Mouse (Mus musculus): Measurements from ENCODE around the gene Oscp1.

Oscp1 gene

DNA sequence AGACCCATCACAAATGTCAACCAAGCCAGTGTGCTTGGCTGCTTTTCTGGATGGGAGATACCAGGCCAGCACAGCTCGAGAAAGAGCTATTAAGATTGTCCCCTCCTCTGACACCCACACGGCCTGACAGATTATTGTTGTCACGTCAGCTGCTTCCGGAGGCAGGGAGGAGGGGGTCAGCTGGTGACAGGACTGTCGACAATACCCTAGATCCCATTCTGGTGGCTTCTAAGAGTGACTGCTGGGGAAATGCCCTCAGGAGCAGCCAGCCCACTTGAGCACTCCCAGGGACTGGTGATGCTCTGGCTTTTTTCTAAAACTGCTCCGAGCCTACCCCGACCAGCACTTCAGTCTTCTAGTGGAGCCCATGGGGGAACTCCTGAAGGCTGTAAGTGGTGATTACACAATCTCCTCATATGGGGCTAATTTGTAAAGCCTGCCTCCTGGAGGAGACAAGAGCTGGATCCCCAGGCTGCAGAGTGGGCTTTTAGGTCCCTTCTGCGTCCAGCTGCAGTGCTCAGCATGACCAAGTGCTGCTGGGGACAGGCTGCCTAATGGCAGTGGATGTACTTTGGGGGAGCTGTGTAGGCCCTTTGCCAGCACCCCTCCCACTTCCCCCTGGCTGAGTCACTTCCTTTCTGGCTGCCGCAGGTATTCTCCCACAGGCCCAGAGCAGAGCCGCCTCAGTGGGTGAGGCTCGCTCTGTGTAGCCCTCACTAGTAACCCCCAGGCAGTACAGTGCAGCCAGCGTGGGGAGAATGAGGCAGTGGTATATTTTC is 52.2 kb downstream of the Oscp1 start:
- DNase-seq (ENCODE audit: low read depth, low spot score), result no peak

DNA sequence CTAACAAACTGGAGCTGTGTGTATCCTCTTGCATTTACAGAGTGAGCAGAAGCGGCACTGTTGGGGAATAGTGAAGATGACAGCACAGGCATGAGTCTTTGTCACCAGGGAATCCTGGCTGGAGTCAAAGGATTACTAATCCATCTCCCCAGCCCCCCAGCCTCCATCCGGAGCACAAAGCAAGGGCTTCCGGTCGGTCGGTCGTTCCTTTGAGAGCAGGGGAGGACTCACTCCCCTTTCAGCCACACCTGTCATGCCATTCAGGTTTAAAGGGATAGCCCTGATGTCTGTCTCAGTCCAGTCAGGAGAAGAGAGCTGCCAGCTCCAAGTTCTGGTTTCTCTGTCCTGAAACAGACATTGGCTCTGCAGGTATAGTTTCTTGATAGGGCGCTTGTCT is 52.8 kb downstream of the Oscp1 start:
- no peak for DNase-seq (ENCODE audit: low read depth, low spot score)

DNA sequence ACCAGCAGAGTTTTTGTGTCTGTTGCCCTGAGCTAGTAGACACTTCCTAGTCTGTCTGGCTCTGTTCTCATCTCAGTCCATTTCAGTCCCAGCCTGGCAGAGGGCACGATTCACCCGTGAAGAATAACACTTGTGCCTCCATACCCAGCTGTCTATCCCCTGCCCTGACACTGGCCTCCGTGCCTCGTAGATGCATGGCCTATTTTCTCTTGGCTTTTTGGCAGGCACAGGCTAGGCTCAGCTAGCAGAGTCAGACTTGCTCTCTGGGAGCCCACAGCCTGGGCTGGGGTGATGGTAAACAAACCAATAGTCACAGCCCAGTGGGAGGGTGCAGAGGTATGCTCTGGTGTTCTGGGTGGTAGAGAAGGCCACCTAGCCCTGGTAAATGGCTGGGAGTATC is 54.9 kb downstream of the Oscp1 start:
- DNase-seq (ENCODE audit: low read depth, low spot score), result no peak

DNA sequence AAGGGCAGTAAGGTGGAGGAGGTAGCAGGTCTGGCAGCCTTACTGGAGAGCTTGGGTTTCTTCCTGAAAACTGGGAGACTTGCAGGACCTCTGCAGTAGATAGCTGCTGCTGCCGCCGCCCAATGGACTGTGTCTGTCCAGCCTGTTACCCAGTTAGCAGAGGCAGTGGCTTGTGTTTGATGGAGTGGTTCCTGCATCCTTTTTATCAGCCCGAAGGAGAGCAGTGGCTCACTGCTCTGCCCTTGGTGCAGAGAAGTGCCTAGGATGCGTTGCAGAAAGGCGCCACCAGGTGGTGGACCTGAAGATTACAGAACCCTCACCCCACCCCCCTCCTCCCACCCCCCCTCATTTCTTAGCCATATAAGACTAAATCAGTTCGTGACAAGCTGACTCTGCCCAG is 55.6 kb downstream of the Oscp1 start:
- no peak for DNase-seq (ENCODE audit: low read depth, low spot score)

DNA sequence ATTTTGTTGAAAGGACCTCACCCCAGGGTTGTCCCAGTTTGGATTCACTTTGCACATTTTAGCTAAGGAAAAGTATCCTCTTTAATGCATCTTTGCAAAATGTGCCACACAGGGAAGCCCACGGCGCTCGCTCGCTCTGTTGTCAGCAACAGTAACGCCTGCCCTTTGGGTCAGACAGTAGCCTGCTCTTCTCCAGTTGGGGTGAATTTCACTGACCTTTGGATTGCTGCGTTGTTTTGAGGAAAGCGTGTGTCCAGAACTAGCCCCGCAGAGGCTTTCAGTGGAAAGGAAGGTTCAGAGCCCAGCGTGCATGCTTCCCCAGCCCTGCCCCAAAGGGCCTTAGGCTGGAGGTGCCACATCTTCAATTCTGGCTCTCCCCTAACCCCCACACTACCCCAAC is 57.0 kb downstream of the Oscp1 start:
- no peak for DNase-seq (ENCODE audit: low read depth, low spot score)

DNA sequence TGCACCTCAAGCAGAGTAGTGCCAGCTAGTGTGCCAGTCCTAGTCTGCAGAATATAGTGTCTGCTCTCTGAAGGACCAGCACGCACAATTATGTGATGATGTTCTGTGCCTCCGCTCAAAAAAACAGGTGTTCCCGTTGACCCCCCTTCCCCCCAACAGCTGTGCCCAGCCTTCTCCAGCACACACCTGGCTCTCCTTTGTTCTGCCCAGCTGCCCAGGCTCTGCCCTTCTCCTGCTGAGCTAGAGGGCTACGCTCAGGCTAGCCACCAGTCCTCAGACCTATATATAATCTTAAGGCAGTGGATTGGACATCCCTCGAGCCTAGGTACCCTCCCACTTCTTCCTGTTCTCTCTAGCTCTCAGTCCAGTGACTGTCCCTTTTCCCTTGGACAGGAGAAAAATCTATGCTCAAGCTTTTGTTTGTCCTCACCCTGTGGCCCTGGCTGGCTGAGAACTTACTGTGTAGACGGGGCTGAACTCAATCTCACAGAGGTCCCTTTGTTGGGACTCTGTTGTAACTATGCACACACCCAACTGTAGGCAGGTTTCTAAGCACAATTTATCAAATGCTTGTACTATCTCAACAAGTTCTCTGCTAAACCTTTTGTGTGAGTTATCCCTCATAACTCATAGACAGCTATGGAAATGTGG is 57.6 kb downstream of the Oscp1 start:
- no peak for DNase-seq (ENCODE audit: low read depth, low spot score)

DNA sequence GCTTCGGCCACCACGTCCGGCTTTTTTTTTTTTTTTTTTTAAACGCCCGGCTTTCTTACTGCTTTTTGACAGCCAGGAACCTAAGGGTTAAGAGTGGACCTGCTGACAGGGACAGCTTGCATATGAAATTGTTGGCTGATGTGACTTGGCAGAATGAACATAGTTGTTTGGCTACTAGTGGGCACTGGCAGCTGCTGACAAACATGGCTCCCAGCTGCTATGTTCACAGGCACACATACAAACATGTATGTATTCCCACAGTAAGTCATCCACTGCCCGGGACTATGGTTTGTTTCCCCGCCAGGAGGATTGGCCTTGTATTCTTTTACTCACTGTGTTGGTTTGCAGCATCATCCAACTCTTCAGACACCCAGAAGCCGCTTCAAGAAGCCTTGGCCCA is 58.8 kb downstream of the Oscp1 start:
- DNase-seq (ENCODE audit: low read depth, low spot score), result no peak

DNA sequence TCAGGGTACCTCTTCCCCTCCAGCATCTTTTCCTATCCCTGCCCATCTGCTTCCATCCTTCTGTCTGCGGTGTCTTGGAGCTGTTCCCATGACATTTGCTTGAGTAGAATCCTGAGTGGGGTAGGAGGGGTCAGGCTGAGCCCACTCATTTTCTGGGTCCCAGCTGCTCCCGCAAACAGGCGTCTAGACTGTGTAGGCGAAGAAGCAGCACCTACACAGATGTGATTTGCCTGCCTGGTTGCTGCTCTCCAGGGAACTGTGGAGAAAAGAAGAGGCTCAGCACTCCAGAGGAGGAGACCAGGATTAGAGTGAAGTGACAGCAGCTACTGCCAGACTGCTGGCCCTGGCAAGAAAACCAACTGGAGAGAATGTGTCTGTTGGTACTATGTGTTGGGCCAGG is 60.3 kb downstream of the Oscp1 start:
- no peak for DNase-seq (ENCODE audit: low read depth, low spot score)

DNA sequence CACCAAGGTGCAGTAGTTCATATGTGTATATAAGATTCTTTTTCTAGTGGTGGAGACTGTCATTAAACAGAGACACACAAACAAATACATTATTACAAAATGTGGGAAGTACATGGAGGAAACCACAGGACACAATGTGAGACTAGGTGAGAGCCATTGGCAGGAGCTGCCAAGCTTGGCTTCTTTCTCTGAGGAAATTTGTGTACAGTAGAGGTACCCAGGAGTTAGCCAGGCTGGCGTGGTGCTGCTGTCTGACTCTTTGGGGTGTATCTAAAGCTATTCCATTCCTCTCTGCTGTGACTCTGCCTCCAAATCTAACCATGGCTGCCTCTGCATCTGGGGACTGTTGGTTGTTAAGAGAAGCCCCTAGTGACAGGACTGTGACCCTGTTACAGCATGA is 60.7 kb downstream of the Oscp1 start:
- DNase-seq (ENCODE audit: low read depth, low spot score), result no peak

DNA sequence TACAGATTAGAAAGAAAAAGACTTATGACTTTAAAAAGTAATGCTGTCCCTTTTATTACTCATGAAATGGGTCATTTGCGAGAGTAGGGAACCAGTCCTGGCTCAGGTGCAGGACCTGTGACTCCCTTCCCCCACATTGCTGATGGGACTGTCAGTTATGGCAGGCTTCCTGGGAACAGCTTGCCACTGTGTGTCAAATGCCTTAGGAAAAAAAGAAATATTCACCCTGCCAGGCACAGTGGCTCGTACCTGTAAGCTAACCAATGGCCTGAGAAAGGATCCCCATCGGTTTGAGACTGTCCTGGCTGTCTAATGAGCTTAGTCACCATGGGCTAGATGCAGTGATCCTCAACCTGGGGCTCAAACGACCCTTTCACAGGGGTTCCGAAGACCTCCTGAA is 61.7 kb downstream of the Oscp1 start:
- DNase-seq (ENCODE audit: low read depth, low spot score), result no peak

DNA sequence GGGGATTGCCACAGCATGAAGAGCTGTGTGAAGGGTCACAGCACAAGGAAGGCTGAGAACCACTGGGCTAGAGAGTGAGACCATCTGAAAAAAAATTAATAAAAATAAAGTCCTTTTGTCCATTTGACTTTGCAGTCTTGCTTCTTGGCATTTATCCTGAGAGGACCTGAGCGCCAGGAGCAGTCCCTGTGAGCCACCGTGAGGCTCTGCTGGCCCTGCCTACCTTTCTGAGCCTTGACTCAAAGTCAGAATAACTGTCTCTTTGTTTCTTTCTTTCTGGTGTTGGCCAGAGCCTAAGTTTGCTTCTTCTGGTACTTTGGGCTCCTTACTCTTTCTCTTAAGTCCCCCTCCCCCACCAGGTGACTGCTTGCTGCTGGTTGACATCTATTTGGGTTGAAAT is 62.1 kb downstream of the Oscp1 start:
- no peak for DNase-seq (ENCODE audit: low read depth, low spot score)

DNA sequence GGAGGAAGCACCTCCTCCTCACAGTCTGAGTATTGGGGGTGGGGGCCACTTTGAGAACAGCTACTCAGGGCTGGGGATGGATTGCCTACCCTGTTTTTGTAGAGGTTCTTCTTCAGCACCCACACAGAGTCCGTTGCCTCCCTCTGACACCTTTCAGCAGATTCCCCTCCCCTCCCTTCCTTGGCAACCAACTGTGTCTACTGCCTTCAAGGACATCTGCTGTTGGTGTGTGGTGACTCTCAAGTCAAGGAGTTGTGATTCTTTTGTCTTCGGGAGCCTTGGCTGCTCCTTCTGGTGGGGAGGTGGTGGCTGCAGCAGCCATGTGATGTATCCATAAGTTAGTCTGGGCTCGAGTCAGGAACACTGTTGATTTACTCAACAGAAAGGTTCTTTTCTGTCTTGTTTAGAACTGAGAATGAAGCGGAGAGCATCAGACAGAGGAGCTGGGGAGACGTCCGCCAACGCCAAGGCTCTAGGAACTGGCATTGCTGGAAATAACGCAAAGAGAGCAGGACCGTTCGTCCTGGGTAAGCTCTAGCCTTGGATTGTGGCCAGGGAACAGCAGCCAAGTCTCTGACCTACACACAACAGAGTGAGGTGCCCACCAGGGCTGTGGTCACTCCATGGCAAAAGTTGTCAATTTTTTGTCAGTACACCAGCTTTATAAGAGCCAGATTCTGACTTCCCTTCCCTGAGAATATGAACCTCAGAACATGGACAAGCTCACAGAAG is 65.1 kb downstream of the Oscp1 start:
- DNase-seq (ENCODE audit: low read depth, low spot score), result no peak

DNA sequence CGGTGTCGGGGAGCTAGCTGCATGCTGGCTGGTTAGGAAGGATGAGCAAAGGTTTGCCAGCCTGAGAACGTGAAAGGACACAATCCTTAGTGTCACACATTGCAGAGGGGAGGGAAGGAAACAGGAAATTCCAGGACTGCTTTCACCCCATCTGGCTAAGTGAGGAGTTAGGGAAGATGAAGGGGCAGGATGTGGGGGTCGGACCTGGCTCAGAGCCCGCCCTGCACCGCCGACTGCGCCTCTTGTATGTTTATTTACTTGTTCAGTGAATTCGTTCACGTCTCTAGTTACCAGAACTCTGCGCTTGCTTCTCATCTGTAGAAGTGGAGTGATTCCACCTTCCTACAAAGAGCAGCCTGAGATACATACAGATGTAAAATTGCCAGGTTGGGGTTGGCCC is 72.1 kb downstream of the Oscp1 start:
- DNase-seq (ENCODE audit: low read depth, low spot score), result no peak

DNA sequence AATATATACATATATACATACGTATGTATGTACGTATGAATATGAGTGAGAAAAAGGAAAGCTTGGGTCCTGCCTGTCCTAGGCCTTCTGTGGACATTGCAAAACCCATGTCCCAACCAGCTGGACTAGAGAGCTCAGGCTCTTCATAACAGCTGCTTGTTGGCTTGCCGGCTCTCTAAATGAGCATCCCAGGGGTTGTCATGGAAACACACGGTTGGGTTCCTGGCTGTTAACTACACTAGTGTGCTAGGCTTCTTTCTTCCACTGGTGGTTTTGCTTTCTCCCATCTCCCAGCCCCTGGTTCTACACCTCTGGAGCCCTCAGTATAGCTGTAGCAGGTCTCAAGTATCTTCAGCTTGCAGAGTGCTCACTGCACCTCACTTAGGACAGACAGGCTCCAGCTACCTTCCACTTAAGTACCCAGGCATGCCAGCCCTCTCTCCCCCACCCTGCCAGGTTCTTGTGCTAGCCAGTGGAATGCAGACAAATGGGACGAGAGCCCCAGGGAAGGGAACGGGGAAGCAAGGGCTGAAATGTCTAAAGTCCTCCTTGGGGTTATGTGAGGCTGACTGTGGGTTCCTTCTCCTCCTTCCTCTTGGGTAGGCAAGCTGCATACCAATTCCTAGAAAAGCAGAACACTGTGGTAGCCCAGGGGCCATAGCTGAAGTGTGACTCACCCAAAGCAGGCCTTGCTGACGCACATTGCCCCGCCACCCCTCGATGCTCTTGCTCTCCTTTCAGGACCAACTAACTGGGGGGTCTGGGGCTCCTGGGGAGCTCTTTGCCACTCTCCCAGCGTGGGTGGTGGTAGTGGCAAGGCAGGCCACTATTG is 73.1 kb downstream of the Oscp1 start:
- no peak for DNase-seq (ENCODE audit: low read depth, low spot score)

DNA sequence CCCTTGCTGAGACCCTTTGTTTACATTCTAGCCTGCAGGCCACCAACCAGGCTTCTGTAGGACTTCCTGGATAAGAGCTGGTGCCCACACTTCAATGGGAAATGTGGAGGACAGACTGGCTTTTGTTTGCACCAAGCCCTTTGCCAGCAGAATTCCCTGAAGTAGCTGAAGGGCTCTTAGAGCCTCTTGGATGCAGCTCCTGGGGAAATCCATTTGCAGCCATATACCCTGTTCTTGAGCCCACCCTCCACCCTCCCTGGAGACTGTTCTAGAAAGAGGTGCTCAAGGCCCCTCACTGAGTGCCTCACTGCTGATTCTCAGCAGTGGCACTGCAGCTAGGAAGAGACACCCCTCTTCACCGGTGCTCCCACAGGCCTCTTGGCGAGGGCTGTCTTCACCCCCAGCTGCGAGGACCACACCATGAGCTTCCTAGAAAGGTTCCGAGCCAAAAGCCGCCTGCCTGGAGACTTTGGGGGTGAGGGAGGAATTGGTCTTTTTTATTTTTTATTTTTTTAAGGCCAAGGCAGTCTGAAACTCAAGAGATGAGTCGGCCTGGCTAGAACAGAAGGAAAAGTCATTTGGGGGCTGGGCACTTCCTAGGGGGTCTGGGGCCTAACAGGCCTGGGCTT is 74.4 kb downstream of the Oscp1 start:
- no peak for DNase-seq (ENCODE audit: low read depth, low spot score)

DNA sequence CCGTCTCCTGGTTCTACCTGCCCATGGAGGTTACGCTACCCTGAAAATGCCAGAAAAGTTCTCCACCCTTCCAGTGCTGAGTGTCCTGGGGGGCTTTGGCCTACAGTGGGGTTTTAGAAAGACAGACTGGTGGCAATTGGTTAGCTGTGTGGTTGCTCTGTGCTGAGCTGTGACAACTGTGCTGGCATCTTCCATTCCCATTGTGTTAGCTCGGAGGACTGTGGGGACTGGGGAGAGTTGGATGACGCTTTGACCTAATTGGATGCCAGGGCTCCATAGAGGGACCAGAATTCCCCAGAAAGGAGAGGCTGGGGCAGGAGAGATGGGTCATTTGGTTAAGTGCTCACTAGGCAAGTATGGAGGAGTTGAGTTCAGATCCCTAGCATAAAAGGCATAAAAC is 75.9 kb downstream of the Oscp1 start:
- DNase-seq (ENCODE audit: low read depth, low spot score), result no peak

DNA sequence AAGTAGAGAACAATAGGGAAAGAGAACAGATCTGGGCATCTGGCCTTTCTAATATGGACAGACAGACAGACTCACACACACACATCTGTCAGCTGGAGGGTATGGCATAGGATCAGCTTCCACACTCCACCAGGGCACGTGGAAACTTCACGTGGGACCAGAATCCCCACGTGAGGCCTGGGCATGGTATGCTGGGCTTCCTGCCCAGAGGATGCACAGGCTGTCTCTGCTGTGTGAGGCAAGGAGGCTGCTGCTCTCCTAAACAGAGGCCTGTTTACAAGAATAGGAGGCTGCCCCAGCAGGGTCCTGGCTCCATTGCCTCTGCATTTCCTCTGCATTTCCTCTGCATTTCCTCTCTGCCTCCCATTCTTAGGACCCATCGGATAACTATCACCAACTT is 76.3 kb downstream of the Oscp1 start:
- no peak for DNase-seq (ENCODE audit: low read depth, low spot score)

DNA sequence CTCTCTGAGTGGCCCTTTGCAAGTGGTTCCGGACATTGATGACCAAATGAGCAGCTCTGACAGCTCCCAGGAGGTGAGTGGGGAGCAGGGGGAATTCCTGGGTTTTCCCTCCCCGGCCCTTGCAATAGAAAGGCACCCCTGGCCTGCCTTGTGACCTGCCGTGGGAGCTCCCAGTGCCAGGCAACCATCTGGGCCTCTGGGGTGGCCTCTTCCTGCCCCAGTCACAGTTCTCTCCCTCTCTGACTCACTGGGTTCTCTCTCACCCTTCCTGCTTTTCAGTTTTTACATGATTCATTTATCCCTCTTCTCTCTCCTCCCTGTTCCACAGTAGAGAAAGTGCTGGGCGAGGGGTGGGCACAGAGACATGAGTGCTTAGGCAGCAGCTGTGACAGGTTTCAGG is 79.4 kb downstream of the Oscp1 start:
- DNase-seq (ENCODE audit: low read depth, low spot score), result no peak

DNA sequence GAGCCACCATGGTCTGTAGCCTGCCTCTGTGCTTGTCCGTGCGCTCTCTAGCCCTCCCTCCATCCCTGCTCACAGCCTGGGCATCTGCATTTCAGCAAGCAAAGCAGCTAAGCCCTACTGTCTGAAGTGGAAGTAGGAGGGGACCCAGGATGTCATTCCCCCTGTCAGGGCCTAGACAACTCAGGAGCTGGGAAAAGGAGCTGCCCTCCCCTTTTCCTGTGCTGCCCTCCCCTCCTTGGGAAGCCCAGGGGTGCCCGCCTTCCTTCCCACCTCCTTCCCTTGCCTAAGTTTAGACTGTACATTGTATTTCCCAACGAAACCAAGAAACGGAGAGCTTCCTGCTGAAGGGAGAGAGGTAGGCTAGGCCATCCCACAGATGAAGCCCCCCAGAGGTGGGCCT is 82.7 kb downstream of the Oscp1 start:
- DNase-seq (ENCODE audit: low read depth, low spot score), result no peak
